Mouse (Mus musculus): ENCODE data around the gene Padi6.

GRCm38 (mm10) chr4:140765936-140766335 lies 23.5 kb upstream of the Padi6 start:
- no peak for TF ChIP-seq CTCF (IDR thresholded peaks at IDR 0.05; ENCODE audit: borderline replicate concordance, insufficient read depth, low read length)
- TF ChIP-seq POLR2A (IDR thresholded peaks at IDR 0.05; ENCODE audit: low read depth, low read length): no peak
